Mouse (Mus musculus) small intestine, adult 2 months (tissue): ENCODE measurements around the gene Nthl1.
"Not testable (repeated sequence)": the region's sequence is repeated elsewhere in the genome, so short reads cannot be mapped to it uniquely, and the experiment has no call there.

Experiments
- CTCF ChIP-seq: fragments of 200-500 bp; IDR thresholded peaks from 2 replicates; pipeline ENCODE4 v1.5.1; 2012; ENCODE audit warnings: low read depth, mild to moderate bottlenecking, control low read depth, inconsistent platforms, low read length, moderate library complexity, mixed read lengths; ENCODE audit not compliant: insufficient replicate concordance, insufficient read length; ENCODE audit errors: extremely low read depth
- POLR2A ChIP-seq: fragments of 200-500 bp; IDR thresholded peaks from 2 replicates; pipeline ENCODE4 v1.6.1; 2012; ENCODE audit warnings: low read depth, mild to moderate bottlenecking, control low read depth, inconsistent platforms, low read length, moderate library complexity

DNA sequence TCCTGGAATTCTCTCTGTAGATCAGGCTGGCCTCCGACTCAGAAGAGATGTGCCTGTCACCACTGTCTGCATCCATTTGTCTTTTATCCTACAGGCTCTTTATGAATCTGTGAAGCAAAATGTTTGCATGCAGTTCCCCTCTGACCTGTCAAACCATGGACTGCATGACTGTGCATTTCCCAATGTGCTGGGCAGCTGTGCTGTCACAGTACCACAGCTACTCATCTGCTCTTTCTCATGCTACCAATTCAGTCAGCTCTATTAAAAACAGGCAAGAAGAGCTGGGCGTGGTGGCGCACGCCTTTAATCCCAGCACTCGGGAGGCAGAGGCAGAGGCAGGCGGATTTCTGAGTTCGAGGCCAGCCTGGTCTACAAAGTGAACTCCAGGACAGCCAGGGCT is 34.5 kb downstream of the Nthl1 start:
- TF ChIP-seq CTCF, POLR2A: not testable (repeated sequence)
